Mouse (Mus musculus): ENCODE data around the gene Trpv2. TPM values are rescaled to one million over a fixed set of nuclear protein-coding genes. Genes with fewer than 3 reads are reported as not detected.

Trpv2 gene
- total and polyA plus RNA-seq, 2 experiments from 2014 or later = 31.0 to 55.4 TPM

DNA sequence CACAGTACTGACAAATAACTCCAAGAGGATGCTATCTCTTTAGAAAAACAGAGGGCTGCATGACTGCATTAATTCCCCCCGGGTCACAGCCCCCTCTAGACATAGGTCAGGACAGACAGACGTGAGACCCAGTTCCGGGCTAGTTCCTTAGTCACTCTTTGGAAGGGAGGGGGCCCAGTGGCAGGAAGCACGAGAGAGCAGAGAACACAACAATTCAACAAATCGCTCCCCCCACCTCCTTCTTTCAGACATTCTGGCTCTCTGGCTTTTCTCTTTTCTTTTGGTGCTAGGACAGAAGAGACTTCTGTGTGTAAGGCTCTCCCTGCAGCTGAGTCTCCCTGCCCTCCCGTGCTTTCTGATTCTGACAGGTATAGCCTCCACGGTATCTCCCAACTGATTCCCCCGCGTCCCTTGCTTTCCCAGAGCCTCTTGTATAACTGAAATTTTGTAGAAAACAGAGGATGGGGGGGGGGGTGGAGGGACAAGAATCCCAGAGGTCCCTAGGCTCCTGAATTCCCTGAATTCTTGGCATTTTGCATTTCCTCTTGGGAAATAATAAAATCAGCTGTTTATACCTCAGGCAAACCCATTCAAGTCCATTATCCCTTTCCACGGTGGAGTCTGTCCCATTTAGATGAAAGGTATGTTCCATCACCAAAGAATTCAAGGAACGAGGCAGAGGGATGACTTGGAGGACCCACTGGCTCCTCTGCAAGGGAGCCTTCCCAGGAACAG is 62.0 kb downstream of the Trpv2 start:
- Histone ChIP-seq H3K36me3 (ENCODE audit: insufficient read depth, low read length) (no peaks in the 10 kb centered on the region), H3K27me3 (ENCODE audit: insufficient read depth, low read length) (no peaks in the 10 kb centered on the region), H3K4me3 (ENCODE audit: low read depth, low read length) (no peak overlapping the region), H3K9ac (replicated peaks; ENCODE audit: low read length, poor library complexity, severe bottlenecking) (no peak overlapping the region), H3K4me2 (ENCODE audit: low read depth, low read length, poor library complexity, severe bottlenecking) (no peak overlapping the region), H3K9me3 (ENCODE audit: low read length) (no peaks in the 10 kb centered on the region), H3K27ac (ENCODE audit: low read depth, low read length) (no peak overlapping the region), H3K4me1 (ENCODE audit: insufficient read depth, low read length) (0 out of 2 replicates have a peak, but pooled peaks cover 3% of the 10 kb centered on the region)
- 62% methylated on average over 11 of the region's 11 CpGs for WGBS
- no peak for ATAC-seq (ENCODE audit: low FRiP score)
- TF ChIP-seq CTCF (IDR thresholded peaks at IDR 0.05) = no peak
- DNase-seq (ENCODE audit: low spot score) = no peak

DNA sequence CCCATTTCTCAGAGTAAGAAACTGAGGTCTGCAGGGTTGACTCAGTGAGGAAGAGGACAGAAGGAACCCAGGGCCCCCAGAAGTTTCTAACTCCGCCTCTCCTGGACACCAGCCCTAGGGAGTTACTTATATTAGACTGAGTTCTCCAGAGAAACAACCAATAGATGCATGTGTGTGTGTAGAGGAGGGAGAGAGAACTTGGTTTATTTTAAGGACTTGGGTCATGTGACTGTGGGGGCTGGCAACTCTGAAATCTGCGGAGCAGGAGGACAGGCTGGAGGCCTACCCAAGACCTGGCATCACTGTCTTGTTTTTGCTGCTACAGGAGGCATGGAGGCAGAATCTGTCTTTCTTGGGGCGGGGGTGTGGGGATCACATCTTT is 62.5 kb downstream of the Trpv2 start:
- ATAC-seq (ENCODE audit: low FRiP score) (no peak), DNase-seq (ENCODE audit: low spot score) (no peak)
- Histone ChIP-seq H3K9me3 (ENCODE audit: low read length) (no peaks in the 10 kb centered on the region), H3K9ac (replicated peaks; ENCODE audit: low read length, poor library complexity, severe bottlenecking) (no peak overlapping the region), H3K4me1 (ENCODE audit: insufficient read depth, low read length) (0 out of 2 replicates have a peak, but pooled peaks cover 3% of the 10 kb centered on the region), H3K27ac (ENCODE audit: low read depth, low read length) (no peak overlapping the region), H3K27me3 (ENCODE audit: insufficient read depth, low read length) (no peaks in the 10 kb centered on the region), H3K36me3 (ENCODE audit: insufficient read depth, low read length) (no peaks in the 10 kb centered on the region), H3K4me2 (ENCODE audit: low read depth, low read length, poor library complexity, severe bottlenecking) (no peak overlapping the region), H3K4me3 (ENCODE audit: low read depth, low read length) (no peak overlapping the region)
- TF ChIP-seq CTCF (IDR thresholded peaks at IDR 0.05) = no peak
- WGBS = 87% methylated on average over 3 of the region's 3 CpGs

DNA sequence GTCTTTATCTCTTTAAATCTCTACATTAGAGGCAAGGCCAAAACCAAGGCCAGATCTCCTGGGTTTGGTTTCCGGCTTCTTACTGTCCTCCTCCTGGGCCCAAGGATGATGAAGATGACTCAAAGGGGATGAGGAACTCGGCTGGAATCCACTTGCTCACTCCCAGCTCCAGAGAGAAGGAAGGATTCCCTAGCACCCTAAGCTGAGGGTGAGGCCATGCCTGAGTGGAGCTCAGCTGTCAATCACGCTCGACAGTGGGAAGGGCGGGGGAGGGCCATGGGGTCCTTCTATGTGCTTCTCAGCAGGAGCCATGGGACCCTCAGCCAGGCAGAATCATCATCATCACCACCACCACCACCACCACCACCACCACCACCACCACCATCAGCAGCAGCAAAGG is 63.1 kb downstream of the Trpv2 start:
- H3K27ac ChIP-seq (ENCODE audit: low read depth, low read length) = no peak overlapping the region
- H3K4me1 ChIP-seq (ENCODE audit: insufficient read depth, low read length) = 0 out of 2 replicates have a peak, but pooled peaks cover 3% of the 10 kb centered on the region
- no peak overlapping the region for H3K4me3 ChIP-seq (ENCODE audit: low read depth, low read length)
- no peak overlapping the region for H3K9ac ChIP-seq (replicated peaks; ENCODE audit: low read length, poor library complexity, severe bottlenecking)
- no peaks in the 10 kb centered on the region for H3K27me3 ChIP-seq (ENCODE audit: insufficient read depth, low read length)
- no peak overlapping the region for H3K4me2 ChIP-seq (ENCODE audit: low read depth, low read length, poor library complexity, severe bottlenecking)
- DNase-seq (ENCODE audit: low spot score) = no peak
- 74% methylated on average over 5 of the region's 5 CpGs for WGBS
- no peak for TF ChIP-seq CTCF (IDR thresholded peaks at IDR 0.05)
- no peak for ATAC-seq (ENCODE audit: low FRiP score)
- H3K9me3 ChIP-seq (ENCODE audit: low read length) = no peaks in the 10 kb centered on the region
- H3K36me3 ChIP-seq (ENCODE audit: insufficient read depth, low read length) = no peaks in the 10 kb centered on the region

DNA sequence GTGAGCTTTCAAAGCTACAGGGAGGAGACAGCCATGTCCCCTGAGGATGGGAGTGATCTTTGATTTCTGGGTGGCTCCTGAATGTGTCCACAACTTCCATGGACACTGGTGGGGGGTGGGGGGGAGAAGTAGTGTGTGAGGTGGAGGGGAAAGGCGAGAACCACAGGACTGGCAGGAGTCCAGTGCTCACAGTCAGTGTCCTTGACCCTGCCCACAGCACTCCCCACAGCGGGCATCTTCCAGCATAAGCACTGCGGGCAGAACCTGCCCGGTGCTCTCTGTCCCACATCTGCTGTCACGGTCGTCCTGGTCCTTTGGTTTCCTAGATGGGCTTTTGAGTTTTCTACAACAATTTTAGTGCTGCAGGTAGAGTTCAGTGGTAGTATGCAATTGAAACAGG is 63.5 kb downstream of the Trpv2 start:
- Histone ChIP-seq H3K36me3 (ENCODE audit: insufficient read depth, low read length) (no peaks in the 10 kb centered on the region), H3K4me2 (ENCODE audit: low read depth, low read length, poor library complexity, severe bottlenecking) (no peak overlapping the region), H3K27ac (ENCODE audit: low read depth, low read length) (no peak overlapping the region), H3K9me3 (ENCODE audit: low read length) (no peaks in the 10 kb centered on the region), H3K9ac (replicated peaks; ENCODE audit: low read length, poor library complexity, severe bottlenecking) (no peak overlapping the region), H3K4me3 (ENCODE audit: low read depth, low read length) (no peak overlapping the region), H3K4me1 (ENCODE audit: insufficient read depth, low read length) (0 out of 2 replicates have a peak, but pooled peaks cover 3% of the 10 kb centered on the region), H3K27me3 (ENCODE audit: insufficient read depth, low read length) (no peaks in the 10 kb centered on the region)
- WGBS = 91% methylated on average over 6 of the region's 6 CpGs
- DNase-seq (ENCODE audit: low spot score) (no peak), ATAC-seq (ENCODE audit: low FRiP score) (no peak)
- TF ChIP-seq CTCF (IDR thresholded peaks at IDR 0.05) = no peak

DNA sequence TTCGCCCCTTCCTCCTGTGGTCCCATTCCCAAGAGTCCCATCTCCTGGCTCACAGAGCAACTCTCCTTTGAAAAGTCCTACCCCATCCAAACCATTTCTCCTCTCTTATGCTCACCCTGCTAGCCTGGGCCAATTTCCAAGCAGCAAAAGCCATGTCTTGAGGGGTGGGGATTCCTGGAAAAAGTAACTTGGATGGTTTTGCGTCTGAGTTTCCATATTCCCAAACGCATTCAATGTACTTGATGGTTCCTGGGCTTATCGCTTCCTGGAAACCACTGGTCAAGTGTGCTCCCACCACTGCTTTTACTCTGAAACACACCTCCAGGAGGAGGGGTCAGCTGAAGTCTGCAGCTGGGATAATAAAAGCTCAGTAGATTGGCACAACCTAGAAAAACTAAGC is 64.1 kb downstream of the Trpv2 start:
- no peaks in the 10 kb centered on the region for H3K9me3 ChIP-seq (ENCODE audit: low read length)
- no peak overlapping the region for H3K27ac ChIP-seq (ENCODE audit: low read depth, low read length)
- no peak for ATAC-seq (ENCODE audit: low FRiP score)
- no peak for TF ChIP-seq CTCF (IDR thresholded peaks at IDR 0.05)
- peaks cover 5% of the 10 kb centered on the region; the same call in 1 of the 2 replicates for H3K4me1 ChIP-seq (ENCODE audit: insufficient read depth, low read length)
- DNase-seq (ENCODE audit: low spot score) = no peak
- no peak overlapping the region for H3K9ac ChIP-seq (replicated peaks; ENCODE audit: low read length, poor library complexity, severe bottlenecking)
- no peak overlapping the region for H3K4me2 ChIP-seq (ENCODE audit: low read depth, low read length, poor library complexity, severe bottlenecking)
- no peak overlapping the region for H3K4me3 ChIP-seq (ENCODE audit: low read depth, low read length)
- 92% methylated on average over 4 of the region's 4 CpGs for WGBS
- H3K36me3 ChIP-seq (ENCODE audit: insufficient read depth, low read length) = no peaks in the 10 kb centered on the region
- no peaks in the 10 kb centered on the region for H3K27me3 ChIP-seq (ENCODE audit: insufficient read depth, low read length)

DNA sequence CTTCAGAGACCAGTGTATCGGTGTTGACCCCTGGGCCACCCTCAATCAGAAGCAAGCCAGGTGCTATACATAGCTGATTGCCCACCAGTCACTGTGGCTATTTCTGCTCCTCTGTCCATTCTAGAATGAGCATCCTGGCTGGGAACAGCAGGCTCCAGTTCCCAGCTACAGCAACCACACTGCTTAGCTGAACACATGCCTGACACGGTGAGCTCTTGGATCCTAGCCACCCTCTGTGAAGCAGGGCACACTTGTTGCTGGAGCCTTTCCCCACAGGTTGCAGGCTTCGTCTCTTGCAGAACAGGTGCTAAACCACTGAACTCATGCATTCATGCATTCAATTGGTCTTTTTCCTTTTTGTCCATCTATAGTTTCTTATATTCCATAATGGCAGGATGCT is 66.1 kb downstream of the Trpv2 start:
- 75% methylated on average over 3 of the region's 3 CpGs for WGBS
- no peak for DNase-seq (ENCODE audit: low spot score)
- Histone ChIP-seq H3K36me3 (ENCODE audit: insufficient read depth, low read length) (no peaks in the 10 kb centered on the region), H3K27ac (ENCODE audit: low read depth, low read length) (no peak overlapping the region), H3K4me1 (ENCODE audit: insufficient read depth, low read length) (peaks cover 15% of the 10 kb centered on the region), H3K9ac (replicated peaks; ENCODE audit: low read length, poor library complexity, severe bottlenecking) (no peak overlapping the region), H3K27me3 (ENCODE audit: insufficient read depth, low read length) (no peaks in the 10 kb centered on the region), H3K4me3 (ENCODE audit: low read depth, low read length) (no peak overlapping the region), H3K9me3 (ENCODE audit: low read length) (no peaks in the 10 kb centered on the region), H3K4me2 (ENCODE audit: low read depth, low read length, poor library complexity, severe bottlenecking) (no peak overlapping the region)
- no peak for TF ChIP-seq CTCF (IDR thresholded peaks at IDR 0.05)
- no peak for ATAC-seq (ENCODE audit: low FRiP score)
